Mouse (Mus musculus) intestine, postnatal 0 days (tissue): ENCODE data around the gene Cys1. TPM values are rescaled to one million over a fixed set of nuclear protein-coding genes. Genes with fewer than 3 reads are reported as not detected.
A peak's percentile ranks its signal among the peaks of the same experiment; 100 is the strongest.
"Not testable (repeated sequence)": the region's sequence is repeated elsewhere in the genome, so short reads cannot be mapped to it uniquely, and the experiment has no call there.

Experiments
- ATAC-seq: fragments of 200-750 bp; cut with Nextera tagmentation; 2 replicates; pipeline ENCODE4 v1.8.0; 2017; ENCODE audit warnings: mild to moderate bottlenecking, moderate TSS enrichment, moderate library complexity
- H3K27ac ChIP-seq: fragments of 300-500 bp; sonication (generic); 2 replicates; pipeline ENCODE4 v1.5.1; 2014; ENCODE audit warnings: mild to moderate bottlenecking, low read depth, low read length, moderate library complexity
- H3K27me3 ChIP-seq: fragments of 300-500 bp; sonication (generic); replicated peaks from 2 replicates; pipeline ENCODE4 v1.6.1; 2014; ENCODE audit warnings: low read length, mixed read lengths; ENCODE audit not compliant: control insufficient read depth, insufficient read depth
- H3K36me3 ChIP-seq: fragments of 300-500 bp; sonication (generic); 2 replicates; pipeline ENCODE4 v1.6.1; 2014; ENCODE audit warnings: mild to moderate bottlenecking, moderate library complexity; ENCODE audit not compliant: control insufficient read depth, insufficient read depth
- H3K4me1 ChIP-seq: fragments of 300-500 bp; sonication (generic); replicated peaks from 2 replicates; pipeline ENCODE4 v1.6.1; 2014; ENCODE audit warnings: antibody characterized with exemption, low read length, mixed read lengths; ENCODE audit not compliant: control insufficient read depth, insufficient read depth
- H3K4me2 ChIP-seq: fragments of 300-500 bp; sonication (generic); replicated peaks from 2 replicates; pipeline ENCODE4 v1.6.1; 2014; ENCODE audit warnings: low read depth, mild to moderate bottlenecking, moderate library complexity
- H3K4me3 ChIP-seq: fragments of 300-500 bp; sonication (generic); 2 replicates; pipeline ENCODE4 v1.5.1; 2014; ENCODE audit warnings: low read depth, low read length
- H3K9ac ChIP-seq: fragments of 300-500 bp; sonication (generic); 2 replicates; pipeline ENCODE4 v1.6.1; 2014; ENCODE audit warnings: mild to moderate bottlenecking, low read depth, low read length
- H3K9me3 ChIP-seq: fragments of 300-500 bp; sonication (generic); 2 replicates; pipeline ENCODE4 v1.6.1; 2016; ENCODE audit warnings: mixed run types; ENCODE audit not compliant: control insufficient read depth
- CTCF ChIP-seq: sonication (generic); IDR thresholded peaks from 2 replicates; pipeline ENCODE4 v1.5.1; 2016; ENCODE audit warnings: low read depth, mild to moderate bottlenecking, control low read depth, antibody characterized with exemption, moderate library complexity
- WGBS: fragments of 180-500 bp; shearing (Covaris S2); extraction: QIAGEN DNeasy Blood & Tissue Kit; methylation state at CpG from one replicate; pipeline ENCODE4 v1.1.7; 2014; 5-methylcytosine and 5-hydroxymethylcytosine counted together
- polyA plus RNA-seq: library from polyadenylated mRNA; unstranded; fragments of >200 nt; fragmentation: Nextera tagmentation; extraction: Ambion mirVana; gene quantifications from 2 replicates; pipeline ENCODE4 v1.2.1, GENCODE M21; 2015

The Cys1 gene
- polyA plus RNA-seq, 1 experiment from 2014 or later, result 1.3 TPM

- H3K9ac ChIP-seq, H3K4me3 ChIP-seq, ATAC-seq, H3K36me3 ChIP-seq, H3K27ac ChIP-seq, H3K4me1 ChIP-seq, H3K27me3 ChIP-seq, H3K9me3 ChIP-seq, H3K4me2 ChIP-seq: not testable (repeated sequence)
- TF ChIP-seq CTCF, result peak; percentile 40; the same call in 1 of the 2 replicates
- 90% methylated on average over 9 of the region's 9 CpGs for WGBS
Measured at GRCm38 (mm10) chr12:24701621-24702020, 20.0 kb upstream of the Cys1 start.

GRCm38 (mm10) chr12:24699578-24699977 lies 18.0 kb upstream of the Cys1 start:
- H3K36me3 ChIP-seq, result no peaks in the 10 kb centered on the region
- no peaks in the 10 kb centered on the region for H3K4me1 ChIP-seq
- H3K27ac ChIP-seq, result no peak overlapping the region
- H3K9me3 ChIP-seq, result no peaks in the 10 kb centered on the region
- no peak for ATAC-seq
- no peaks in the 10 kb centered on the region for H3K27me3 ChIP-seq
- H3K4me3 ChIP-seq, result no peak overlapping the region
- no peak overlapping the region for H3K9ac ChIP-seq
- no peak overlapping the region for H3K4me2 ChIP-seq
- 61% methylated on average over 10 of the region's 10 CpGs for WGBS
- no peak for TF ChIP-seq CTCF

- H3K4me1 ChIP-seq, result no peaks in the 10 kb centered on the region
- no peak overlapping the region for H3K4me2 ChIP-seq
- WGBS, result 82% methylated on average over 3 of the region's 3 CpGs
- H3K27ac ChIP-seq, result no peak overlapping the region
- no peak for ATAC-seq
- H3K9ac ChIP-seq, result no peak overlapping the region
- no peaks in the 10 kb centered on the region for H3K9me3 ChIP-seq
- no peak for TF ChIP-seq CTCF
- H3K36me3 ChIP-seq, result no peaks in the 10 kb centered on the region
- no peaks in the 10 kb centered on the region for H3K27me3 ChIP-seq
- no peak overlapping the region for H3K4me3 ChIP-seq
Measured at GRCm38 (mm10) chr12:24698514-24698913, 16.9 kb upstream of the Cys1 start.

- ATAC-seq, result peak; percentile 43; the same call in 1 of the 2 replicates
Measured at GRCm38 (mm10) chr12:24697484-24698204, 16.0 kb upstream of the Cys1 start.

GRCm38 (mm10) chr12:24696500-24697483 lies 15.2 kb upstream of the Cys1 start:
- H3K4me3 ChIP-seq, result no peak overlapping the region
- no peak overlapping the region for H3K27ac ChIP-seq
- H3K27me3 ChIP-seq, result no peaks in the 10 kb centered on the region
- H3K4me2 ChIP-seq, result no peak overlapping the region
- H3K9ac ChIP-seq, result no peak overlapping the region
- peak; percentile 73 for ATAC-seq
- peak; percentile 95 for TF ChIP-seq CTCF
- no peaks in the 10 kb centered on the region for H3K4me1 ChIP-seq
- WGBS, result 30% methylated on average over 16 of the region's 16 CpGs
- H3K9me3 ChIP-seq, result no peaks in the 10 kb centered on the region
- H3K36me3 ChIP-seq, result no peaks in the 10 kb centered on the region

More at GRCm38 (mm10) chr12:24697484-24698204, 16.0 kb upstream of the Cys1 start:
- WGBS, result 72% methylated on average over 8 of the region's 8 CpGs
- TF ChIP-seq CTCF, result peak; percentile 48
- Histone ChIP-seq H3K27ac (no peak overlapping the region), H3K27me3 (no peaks in the 10 kb centered on the region), H3K9me3 (no peaks in the 10 kb centered on the region), H3K4me1 (no peaks in the 10 kb centered on the region), H3K4me3 (no peak overlapping the region), H3K9ac (no peak overlapping the region), H3K4me2 (no peak overlapping the region), H3K36me3 (no peaks in the 10 kb centered on the region)

GRCm38 (mm10) chr12:24690351-24690750 lies 8.7 kb upstream of the Cys1 start:
- Histone ChIP-seq H3K4me1 (no peaks in the 10 kb centered on the region), H3K9me3 (no peaks in the 10 kb centered on the region), H3K4me3 (no peak overlapping the region), H3K9ac (no peak overlapping the region), H3K4me2 (no peak overlapping the region), H3K36me3 (no peaks in the 10 kb centered on the region), H3K27ac (no peak overlapping the region), H3K27me3 (no peaks in the 10 kb centered on the region)
- TF ChIP-seq CTCF, result no peak
- no peak for ATAC-seq
- WGBS, result 75% methylated on average over 3 of the region's 3 CpGs
